Mouse (Mus musculus) CD4-positive helper T cell, adult 2 months (primary cell): ENCODE measurements at regions not wholly inside any gene's neighbourhood (a gene's known extent, or its start where the extent isn't known, plus 50 kb on each side); places are given as distances from the start of the nearest gene placed in this dataset.
"Not testable (repeated sequence)": the region's sequence is repeated elsewhere in the genome, so short reads cannot be mapped to it uniquely, and the experiment has no call there.

Experiments used
- DNase-seq: peaks from one replicate; pipeline ENCODE4 v3.0.0-alpha.2; 2012; ENCODE audit warnings: low read depth, missing footprints, low spot score

- no peak for DNase-seq
Measured at GRCm38 (mm10) chr12:8070788-8071187, 93.3 kb downstream of the Apob start.

- DNase-seq: no peak
Measured at GRCm38 (mm10) chr12:8071286-8071685, 93.8 kb downstream of the Apob start.

GRCm38 (mm10) chr12:8076010-8076540 lies 98.6 kb downstream of the Apob start:
- DNase-seq: no peak

GRCm38 (mm10) chr12:8077346-8077745 lies 99.9 kb downstream of the Apob start:
- DNase-seq: no peak

- no peak for DNase-seq
Measured at GRCm38 (mm10) chr12:8078046-8078445, 100.6 kb downstream of the Apob start.

GRCm38 (mm10) chr12:8082688-8083661 lies 105.5 kb downstream of the Apob start:
- DNase-seq: no peak

- DNase-seq: no peak
Measured at GRCm38 (mm10) chr12:8087958-8088357, 110.5 kb downstream of the Apob start.

GRCm38 (mm10) chr12:8089423-8090278 lies 112.2 kb downstream of the Apob start:
- DNase-seq: no peak

- no peak for DNase-seq
Measured at GRCm38 (mm10) chr12:8090279-8090626, 112.8 kb downstream of the Apob start.

GRCm38 (mm10) chr12:8093437-8093836 lies 114.5 kb upstream of the Ldah start:
- no peak for DNase-seq

- no peak for DNase-seq
Measured at GRCm38 (mm10) chr12:8095946-8096345, 112.0 kb upstream of the Ldah start.

GRCm38 (mm10) chr12:8098395-8098794 lies 109.5 kb upstream of the Ldah start:
- DNase-seq: not testable (repeated sequence)

- no peak for DNase-seq
Measured at GRCm38 (mm10) chr12:8099114-8099513, 108.8 kb upstream of the Ldah start.

- DNase-seq: no peak
Measured at GRCm38 (mm10) chr12:8099821-8100220, 108.1 kb upstream of the Ldah start.

- DNase-seq: no peak
Measured at GRCm38 (mm10) chr12:8101837-8102236, 106.1 kb upstream of the Ldah start.

- no peak for DNase-seq
Measured at GRCm38 (mm10) chr12:8103259-8103658, 104.6 kb upstream of the Ldah start.

GRCm38 (mm10) chr12:8107137-8107536 lies 100.8 kb upstream of the Ldah start:
- no peak for DNase-seq

GRCm38 (mm10) chr12:8109203-8109770 lies 98.6 kb upstream of the Ldah start:
- peak; percentile 5 for DNase-seq

GRCm38 (mm10) chr12:8109876-8110275 lies 98.0 kb upstream of the Ldah start:
- DNase-seq: no peak

- no peak for DNase-seq
Measured at GRCm38 (mm10) chr12:8110297-8110696, 97.6 kb upstream of the Ldah start.

- no peak for DNase-seq
Measured at GRCm38 (mm10) chr12:8111484-8111883, 96.4 kb upstream of the Ldah start.

- no peak for DNase-seq
Measured at GRCm38 (mm10) chr12:8155566-8155965, 52.3 kb upstream of the Ldah start.
